Mouse (Mus musculus): Measurements from ENCODE around the gene Zfp281.

The Zfp281 gene

DNA sequence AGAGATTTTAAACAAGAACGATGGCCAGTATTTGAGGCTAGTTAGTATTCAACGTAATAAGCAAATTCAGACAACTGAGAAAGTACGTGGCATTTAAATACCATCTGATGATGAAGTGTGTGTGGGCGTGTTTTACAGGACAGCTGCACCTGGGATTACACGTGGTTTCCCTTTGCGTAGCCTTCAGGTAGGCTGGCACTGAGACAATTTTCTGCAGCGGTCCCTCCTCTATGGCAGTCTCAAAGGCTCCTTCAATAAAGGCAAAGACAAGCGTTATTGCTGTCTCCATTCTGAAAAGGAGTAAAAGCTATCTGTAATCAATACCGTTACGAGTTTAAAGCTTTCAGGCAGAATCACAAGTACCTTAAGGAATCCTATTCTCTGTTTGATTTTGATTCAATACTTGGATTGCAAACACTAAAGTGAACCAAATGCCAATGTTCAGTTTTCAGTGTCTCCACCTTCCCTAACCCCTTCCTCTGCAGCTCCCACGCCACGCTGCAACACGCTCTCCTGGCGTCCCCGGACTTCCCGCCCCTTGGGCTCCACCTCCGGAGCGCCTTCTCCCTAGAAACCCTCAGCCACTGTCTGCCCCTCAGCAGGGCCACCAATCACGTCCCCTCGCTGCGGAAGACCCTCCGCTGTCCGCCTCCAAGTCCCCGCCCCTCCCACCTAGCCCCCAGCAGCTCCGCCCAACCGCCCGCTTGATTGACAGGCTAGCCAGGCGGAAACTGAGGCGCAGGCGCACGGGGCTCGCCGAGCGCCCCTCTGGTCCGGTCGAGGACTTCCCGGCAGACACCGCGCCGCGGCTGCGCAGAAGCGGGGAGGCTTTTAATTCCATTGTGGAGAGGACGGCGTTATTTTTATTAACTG is at the start of gene Zfp281:
TSS of gene Zfp281 (plus strand) at position 756 of the 873 bp plus-strand sequence.
- DNase-seq: peak; percentile 96

DNA sequence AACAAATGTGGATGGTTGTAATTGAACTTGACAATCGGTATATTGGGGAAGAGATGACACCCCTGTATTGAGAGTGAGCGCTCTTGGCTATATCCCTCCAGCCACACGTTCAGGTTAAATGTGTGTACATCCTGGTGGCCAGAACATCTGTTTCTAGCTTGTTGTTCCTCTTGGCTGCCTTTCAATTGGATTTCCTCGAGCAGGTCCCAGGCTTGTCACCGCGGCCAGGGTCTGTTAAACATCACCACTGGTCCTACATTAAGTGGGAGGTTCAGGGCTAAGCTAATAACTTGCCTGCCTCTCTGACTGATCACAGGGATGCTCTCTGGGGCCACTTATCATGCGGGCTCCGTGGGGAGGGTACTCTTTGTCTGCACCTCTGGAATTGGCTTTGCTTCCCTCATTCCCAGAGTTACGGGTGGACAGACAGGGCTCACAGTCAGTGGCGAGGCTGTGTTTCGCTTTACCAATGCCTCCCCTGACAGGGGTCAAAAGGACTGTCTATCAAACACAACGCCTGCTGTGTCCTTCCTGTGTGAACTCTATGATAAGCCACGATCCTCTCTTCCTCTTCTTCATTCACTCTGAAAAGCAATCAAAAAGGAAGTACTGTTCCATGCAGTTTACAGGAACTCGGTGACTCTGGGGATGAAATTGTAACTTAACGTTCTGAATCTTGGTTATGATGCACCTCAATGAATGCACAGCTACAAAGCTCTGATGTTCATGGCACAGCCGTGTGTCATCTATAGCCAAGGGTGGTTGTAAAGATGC is 46.6 kb upstream of the Zfp281 start:
- no peak for DNase-seq

DNA sequence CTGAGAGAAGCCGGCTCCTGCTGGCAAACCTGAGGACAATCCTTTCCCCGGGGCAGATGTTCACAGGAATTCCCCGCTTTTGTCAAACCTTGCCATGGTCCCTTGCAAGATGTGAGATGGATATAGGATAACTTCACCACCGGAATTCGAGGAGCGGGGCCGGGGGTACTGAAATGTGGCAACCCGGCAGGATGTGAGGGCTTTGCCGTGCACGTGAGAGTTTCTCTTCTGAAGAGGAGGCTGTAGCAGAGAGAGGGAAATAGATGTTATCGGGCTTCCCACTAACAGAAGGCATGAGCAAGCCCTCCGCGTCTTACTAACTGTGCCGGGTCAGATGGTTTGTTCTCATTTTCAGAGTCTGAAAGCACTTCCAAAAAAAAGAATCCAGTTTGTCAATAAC is 45.3 kb upstream of the Zfp281 start:
- no peak for DNase-seq

DNA sequence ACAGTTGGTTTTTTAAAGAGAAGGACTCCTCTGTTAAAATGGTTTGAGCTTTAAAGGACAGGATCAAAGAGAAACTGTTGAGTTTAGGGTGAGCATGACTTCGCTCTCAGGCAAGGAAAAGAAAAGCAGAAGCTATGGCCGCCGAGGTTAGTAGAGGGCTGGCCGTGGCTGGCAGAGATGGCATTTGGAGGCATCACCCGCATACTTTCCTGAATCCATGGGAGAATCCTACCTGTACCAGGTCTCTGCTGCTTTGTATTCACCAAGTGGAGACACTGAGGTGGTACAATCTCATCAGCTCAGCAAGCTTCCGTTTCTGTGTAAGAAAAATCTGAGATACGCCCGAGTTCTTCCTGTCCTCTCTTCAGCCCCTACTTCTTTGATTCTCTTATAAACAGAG is 44.4 kb upstream of the Zfp281 start:
- DNase-seq: no peak

DNA sequence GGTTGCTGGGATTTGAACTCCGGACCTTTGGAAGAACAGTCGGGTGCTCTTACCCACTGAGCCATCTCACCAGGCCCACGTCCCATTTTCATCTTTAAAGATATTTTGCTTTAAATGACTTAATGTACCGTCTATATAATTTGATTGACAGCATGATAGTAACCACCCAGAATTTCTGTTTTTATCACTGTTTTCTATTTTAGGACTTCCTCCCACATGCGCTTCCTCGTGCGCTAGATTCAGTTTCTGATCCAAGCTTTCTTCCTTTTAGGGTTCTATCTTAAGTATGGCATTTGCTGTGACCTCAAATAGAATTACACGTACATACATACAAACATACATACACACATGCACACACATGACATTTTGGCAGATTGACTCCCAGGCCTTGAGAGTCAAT is 42.9 kb upstream of the Zfp281 start:
- DNase-seq: no peak

DNA sequence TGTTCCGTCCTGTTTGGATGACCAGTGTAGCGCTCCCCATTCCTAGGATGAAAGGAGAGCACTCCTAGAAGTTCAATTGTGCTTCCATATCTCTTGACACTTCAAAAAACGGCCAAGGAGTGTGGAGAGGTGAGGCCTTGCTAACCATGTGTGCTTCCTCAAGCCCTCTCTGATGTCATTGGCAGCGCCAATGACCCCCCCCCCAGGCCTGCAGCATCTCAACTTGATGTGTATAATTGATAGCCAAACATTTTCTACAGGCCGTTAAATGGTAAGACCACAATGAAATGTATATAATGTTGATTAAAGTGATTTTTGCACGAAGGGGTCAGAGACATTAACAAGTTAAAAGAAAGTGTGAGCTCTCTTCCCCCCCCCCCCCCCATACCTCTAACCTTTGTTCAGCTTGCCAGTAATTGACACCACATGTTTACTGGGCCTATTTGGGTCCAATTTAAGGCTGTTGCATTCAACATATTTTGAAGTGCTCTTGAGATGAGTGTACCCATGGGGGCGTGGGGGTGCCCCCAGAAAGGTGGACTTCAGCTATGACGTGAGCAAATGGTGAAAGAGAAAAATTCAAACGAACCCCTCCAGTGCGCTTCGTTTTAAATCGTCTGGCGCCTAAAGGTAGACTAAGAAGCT is 36.8 kb upstream of the Zfp281 start:
- DNase-seq: no peak

DNA sequence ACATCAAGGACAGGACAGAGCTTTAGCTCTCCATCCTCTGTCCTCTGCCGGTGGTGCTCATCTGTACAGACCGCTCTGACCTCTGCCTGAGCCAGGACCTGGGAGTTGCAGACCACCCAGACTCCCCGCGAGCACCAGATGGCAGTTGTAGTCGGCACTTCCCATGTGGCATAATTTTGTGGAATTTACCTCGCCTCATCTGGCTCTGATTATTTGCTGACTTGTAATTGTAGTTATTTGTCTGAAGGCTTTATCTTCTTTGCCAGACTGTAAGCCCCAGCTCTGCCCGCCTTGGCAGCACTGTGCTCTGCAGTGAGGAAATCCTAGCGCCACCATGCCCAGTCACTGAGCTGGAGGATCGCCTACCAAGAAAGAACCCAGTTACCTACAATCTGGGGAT is 35.8 kb upstream of the Zfp281 start:
- no peak for DNase-seq

DNA sequence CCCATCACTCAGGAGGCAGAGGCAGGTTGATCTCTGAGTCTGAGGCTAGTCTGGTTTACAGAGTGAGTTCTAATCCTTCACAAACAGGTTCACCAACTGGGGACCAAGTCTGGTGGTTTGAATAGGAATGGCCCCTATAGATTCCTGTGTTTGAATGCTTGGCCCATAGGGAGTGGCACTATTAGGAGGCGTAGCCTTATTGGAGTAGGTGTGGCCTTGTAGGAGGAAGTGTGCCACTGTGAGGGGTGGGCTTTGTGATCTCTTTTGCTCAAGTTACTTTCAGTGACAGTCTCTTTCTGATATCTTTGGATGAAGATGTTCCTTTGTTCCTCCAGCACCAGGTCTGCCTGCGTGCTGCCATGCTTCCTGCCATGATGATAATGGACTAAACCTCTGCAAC is 32.0 kb upstream of the Zfp281 start:
- no peak for DNase-seq

DNA sequence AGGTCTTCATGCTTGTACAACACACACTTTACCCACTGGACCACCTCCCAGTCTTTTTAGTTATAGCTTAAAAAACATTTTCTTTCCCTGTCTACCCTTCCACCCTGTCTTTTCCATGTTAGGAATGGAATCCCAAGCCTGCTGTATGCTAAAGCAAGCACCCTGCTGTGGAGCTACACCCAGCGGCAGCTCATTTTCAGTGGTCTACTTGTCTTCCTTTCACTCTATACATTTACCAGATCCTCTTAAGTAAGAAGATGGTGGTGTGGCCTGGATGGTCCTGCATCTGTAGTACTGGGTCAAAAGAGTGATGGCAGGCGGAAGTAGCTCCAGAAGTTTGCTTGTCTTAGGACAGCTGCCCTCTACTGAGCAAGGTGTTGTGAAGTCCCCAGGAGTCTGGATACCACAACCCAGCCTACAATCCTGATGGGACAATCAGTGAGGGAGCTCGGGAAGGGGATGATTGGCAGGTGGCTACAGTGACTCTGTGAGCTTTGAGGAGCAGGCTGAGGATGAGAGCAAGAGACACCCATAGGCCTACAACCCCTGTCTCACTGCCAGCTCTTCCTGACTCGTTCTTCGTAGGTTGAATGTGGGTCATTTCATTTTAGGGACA is 30.4 kb upstream of the Zfp281 start:
- no peak for DNase-seq

DNA sequence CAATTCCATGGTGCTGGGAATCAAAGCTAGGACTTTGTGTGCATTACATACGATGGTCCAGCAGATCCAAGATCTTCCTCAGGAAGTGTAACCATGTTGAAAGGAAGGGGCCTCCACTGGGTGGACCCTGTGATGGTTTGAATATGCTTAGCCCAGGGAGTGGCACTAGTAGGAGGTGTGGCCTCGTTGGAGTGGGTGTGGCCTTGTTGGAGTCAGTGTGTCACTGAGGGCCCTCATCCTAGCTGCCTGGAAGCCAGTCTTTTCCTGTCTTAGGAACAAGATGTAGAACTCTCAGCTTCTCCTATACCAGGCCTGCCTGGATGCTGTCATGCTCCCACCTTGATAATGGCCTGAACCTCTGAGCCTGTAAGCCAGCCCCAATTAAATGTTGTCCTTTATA is 27.9 kb upstream of the Zfp281 start:
- DNase-seq: no peak

DNA sequence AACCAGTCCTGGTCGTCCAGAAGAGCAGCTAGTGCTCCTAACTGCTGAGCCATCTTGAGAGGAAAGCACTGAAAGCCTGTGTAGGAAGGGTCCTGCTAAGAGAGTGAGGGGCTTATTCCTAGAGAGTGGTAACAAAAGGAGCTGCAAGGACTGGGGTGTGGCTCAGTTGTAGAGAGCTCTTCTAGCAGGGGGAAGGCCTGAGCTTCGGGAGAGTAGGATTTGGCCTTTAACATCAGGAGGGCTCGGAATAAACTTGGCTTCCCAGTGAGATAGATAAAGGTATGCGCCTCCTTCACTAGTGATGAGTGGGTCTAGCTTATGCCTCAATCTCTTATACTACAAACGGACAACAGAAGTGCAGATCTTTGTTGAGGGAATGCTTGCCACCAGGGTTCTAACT is 26.4 kb upstream of the Zfp281 start:
- no peak for DNase-seq

DNA sequence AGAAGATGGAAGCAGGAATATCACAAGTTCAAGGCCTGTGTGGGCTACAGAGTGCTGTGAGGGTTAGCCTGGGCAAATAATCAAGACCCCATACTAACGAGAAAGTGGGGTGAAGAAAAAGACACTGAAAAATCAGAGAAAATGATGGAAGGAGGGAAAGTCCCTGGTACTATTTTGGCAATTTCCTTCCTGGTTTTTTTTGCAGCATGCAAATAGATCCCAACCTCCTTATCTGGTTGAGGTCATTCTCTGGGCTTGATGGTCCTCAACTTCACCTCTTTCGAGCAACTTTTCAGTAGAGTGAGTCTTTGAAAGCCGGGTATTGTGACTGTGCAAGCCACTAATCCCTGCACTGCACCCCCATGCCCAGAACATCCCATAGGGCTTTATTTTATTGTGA is 24.6 kb upstream of the Zfp281 start:
- no peak for DNase-seq

DNA sequence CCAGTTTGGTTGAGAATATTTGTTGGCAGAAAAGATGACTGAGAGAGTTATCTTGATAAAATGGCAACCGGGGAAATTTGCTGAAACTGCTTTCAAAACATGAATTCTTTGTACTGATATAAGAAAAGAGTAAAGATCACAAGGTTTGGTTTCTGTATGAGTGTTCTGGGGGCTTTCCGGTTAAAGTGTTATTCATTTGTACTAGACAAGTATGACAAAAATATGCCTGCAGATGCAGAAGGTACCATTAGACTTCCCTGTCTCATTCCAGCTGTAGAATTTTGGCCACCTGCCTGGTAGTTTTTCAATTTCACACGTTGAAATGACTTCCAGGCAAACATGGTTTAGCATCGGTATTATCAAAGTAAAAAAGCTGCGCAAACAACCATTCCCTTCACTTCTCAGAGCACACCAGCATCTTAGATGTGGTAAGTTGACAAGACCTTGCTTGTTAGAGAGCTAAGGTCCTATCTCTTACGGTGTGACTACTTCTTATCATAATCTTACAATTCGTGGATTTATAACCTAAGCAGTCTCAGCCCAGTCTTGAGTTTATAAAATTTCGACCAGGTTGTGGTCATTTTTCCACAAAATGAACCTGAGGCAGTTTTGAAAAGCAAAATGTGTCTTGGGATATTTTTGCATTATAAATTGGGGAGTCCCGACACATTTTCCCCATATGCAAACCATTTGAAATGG is 23.9 kb upstream of the Zfp281 start:
- no peak for DNase-seq

DNA sequence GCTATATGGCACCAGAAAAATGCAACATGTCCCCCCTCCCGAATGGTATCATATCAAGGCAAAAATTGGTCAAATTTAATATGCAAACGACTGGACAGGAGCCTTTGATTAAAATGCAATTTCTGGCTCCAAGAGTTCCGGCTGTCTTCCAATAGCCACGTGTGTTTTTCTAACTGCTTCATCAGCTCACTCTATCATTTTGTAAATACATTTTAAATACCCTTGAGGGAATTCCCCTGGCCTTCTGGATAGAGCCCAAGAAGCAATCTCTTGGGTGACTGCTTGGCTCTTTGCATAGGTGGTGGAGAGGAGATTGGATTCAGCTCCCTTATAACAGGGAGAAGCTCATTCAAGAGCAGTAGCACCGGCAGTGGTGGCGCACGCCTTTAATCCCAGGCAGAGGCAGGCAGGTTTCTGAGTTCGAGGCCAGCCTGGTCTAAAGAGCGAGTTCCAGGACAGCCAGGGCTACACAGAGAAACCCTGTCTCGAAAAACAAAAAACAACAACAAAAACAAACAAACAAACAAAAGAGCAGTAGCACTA is 23.3 kb upstream of the Zfp281 start:
- DNase-seq: no peak

DNA sequence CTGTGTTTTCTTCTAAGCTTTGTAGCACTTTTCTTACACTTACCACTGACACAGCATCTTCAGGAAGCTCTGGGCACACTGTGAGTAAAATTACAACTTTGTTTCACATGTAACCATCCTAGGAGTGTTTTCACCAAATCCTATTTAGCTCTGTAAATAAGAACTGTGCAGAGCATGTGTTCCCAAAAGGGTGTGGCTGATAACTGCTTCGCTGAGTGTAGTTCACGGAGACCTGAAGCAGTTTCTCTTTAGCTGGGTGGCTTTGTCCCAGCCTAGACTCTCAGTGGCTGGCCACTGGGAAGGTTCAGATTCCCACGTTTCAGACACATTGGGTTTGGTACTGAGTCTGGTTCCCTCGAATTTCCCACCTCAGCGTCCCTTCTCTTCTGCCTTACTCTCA is 22.4 kb upstream of the Zfp281 start:
- no peak for DNase-seq

DNA sequence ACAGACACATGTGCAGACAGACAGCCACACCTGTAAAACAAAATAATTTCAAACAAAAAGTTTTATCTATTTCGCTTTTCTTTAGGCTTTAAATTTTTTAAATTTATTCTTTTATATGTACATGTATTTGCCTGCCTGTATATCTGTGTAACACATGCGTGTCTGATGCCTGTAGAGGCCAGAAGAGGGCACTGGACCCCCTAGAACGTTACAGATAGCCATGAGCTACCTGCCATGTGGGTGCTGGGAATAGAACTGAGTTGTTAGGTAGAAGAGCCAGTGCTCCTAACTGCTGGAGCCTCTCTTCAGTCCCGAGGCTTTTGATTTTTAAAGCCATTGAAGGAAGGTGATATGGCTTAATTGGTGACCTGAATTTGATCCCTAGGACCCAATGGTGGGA is 20.5 kb upstream of the Zfp281 start:
- no peak for DNase-seq

DNA sequence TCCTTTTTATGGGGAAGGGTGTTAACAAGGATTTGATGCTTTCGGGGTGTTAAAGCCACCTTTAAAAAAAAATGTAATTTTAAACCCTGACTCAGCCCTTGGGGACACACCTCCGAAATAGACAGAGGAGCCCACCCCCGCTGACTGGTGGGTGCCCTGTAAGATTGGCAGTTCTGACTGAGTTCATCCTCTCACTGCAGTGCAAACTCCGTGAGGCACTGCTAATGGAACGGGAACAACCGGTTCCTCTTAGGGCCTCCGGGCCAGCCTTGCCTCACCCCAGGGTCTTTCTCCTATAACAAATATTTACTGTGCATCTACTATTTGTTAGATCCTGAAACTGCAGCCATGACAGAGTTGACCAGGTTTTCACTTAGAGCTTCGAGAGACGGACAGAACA is 18.9 kb upstream of the Zfp281 start:
- DNase-seq: no peak

DNA sequence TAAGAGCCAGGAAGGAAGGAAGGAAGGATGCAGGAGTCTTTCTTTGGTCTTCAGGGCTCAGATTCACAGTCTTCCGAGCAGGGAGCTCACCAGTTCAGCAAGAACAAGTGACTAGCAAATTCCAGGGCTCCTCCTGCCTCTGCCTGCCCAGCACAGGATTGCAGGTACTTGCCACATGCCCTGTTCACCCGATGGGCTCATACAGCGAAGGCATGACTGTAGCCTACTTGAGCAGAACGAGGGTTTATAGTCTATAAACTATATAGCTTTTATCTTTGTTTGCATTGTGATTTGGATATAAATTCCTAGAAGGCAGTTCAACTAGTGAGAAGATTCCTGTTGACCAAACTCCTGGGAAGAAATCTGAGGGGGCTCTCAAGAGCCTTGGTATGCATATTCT is 18.4 kb upstream of the Zfp281 start:
- no peak for DNase-seq

DNA sequence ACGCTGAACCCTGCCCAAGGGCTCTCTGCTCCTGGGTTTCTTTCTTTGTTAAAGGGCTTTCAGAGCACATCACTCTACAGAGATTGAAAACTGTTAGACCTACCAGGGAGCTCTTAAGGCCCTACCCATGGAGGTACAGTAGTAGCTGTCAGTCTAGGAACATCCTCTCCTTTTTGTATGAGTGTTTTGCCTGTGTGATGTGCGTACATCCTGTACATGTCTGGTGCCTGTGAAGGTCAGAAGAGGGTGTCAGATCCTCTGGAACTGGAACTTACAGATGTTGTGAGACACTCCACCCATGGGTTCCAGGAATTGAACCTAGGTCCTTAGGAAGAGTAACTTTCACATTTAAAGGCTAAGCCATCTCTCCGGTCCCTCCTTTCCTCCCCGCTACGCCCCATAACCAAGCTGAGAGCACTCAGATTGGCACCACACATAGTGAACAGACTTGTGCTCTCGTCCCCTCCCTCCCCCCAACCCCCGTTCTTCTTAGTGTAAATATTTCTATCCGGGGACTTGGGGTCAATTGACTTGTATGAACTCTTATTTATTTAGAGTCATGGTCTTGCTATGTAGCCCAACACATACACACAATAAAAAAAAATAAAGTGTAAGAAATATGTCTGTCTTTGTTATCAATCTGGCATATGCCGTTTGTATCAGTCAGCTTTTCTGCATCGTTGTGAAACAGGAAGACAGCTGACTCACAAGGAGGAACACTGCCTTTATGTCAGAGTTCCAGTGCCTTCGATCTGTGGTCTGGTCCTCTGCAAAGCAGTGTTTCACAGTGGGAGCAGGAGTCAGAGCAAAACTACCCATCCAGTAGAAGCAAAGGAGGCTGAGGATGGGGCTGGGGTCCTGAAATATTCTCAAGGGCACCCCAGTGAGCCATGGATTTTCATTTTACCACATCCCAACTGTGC is 16.1 kb upstream of the Zfp281 start:
- no peak for DNase-seq

DNA sequence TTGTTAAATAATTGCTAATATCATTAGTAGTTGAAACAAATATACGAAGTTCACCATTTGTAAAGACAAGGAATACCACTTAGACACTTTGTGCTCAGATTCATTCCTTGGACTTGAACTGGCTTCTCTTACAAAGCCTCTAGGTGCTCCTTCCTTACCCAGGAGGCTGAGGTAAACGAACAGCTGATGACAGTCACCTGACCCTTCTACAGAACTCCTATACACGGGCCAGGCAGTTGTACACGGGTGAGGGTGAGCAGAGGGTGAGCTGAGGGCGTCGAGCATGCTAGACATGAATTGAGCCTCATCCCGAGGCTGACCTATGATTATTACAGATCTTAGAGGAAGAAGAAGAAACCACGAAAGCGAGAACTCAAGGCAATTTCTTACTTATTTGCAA is 12.9 kb upstream of the Zfp281 start:
- no peak for DNase-seq

DNA sequence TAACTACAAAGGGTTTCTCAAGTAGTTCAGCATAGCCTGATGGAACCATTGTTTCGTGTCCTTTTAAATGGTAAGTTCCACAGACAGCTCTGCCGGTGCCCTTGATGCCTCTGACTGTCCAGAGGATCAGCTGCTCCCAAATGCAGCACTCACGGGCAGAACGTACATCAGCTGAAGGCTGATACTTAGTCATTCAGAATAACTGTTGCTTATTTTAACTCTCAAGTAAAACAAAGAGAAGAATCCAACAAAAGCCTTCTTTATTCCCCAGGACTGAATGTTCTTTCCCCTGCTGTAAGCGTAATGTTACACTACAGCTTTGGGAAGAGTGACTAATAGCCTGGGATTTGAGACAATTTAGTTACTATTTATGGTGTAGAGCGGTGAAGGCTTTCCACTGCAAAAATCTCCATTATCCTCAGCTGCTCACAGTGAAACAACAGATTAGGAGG is 11.4 kb upstream of the Zfp281 start:
- no peak for DNase-seq

Data from lung, postnatal 14 days (tissue).